Mouse (Mus musculus) MEL (cell line): ENCODE data around the gene Aff3. TPM values are rescaled to one million over a fixed set of nuclear protein-coding genes. Genes with fewer than 3 reads are reported as not detected.

Source experiments
- DNase-seq: peaks from one replicate; pipeline ENCODE4 v3.0.0; 2011; ENCODE audit warnings: low read depth, low spot score
- H3K27ac ChIP-seq: 2 replicates; pipeline ENCODE4 v1.5.1; 2012; ENCODE audit warnings: low read depth, mild to moderate bottlenecking, control low read depth, low read length, moderate library complexity; ENCODE audit not compliant: control insufficient read depth
- H3K27me3 ChIP-seq, 2 experiments: fragments of 150-350 bp in 1 of 2; sonication (generic) in 1 of 2; 2 replicates each; pipeline ENCODE4 v1.6.1; 2012; ENCODE audit warnings: low read length in 2 of 2, mild to moderate bottlenecking in 2 of 2, improper control_type of control experiment in 1 of 2, moderate library complexity in 1 of 2; ENCODE audit not compliant: insufficient read depth in 2 of 2, control insufficient read depth in 1 of 2
- H3K36me3 ChIP-seq, 2 experiments: 2 replicates each; pipeline ENCODE4 v1.6.1; 2012 to 2014; ENCODE audit warnings: low read length in 2 of 2, improper control_type of control experiment in 1 of 2, inconsistent platforms in 1 of 2, mild to moderate bottlenecking in 1 of 2; ENCODE audit not compliant: insufficient read depth in 2 of 2, control insufficient read depth in 1 of 2
- H3K4me1 ChIP-seq, 2 experiments: fragments of 150-350 bp in 1 of 2; sonication (generic) in 1 of 2; 2 replicates each; pipeline ENCODE4 v1.6.1; 2012; ENCODE audit warnings: low read length in 2 of 2, improper control_type of control experiment in 1 of 2, mild to moderate bottlenecking in 1 of 2; ENCODE audit not compliant: insufficient read depth in 2 of 2, control insufficient read depth in 1 of 2
- H3K4me3 ChIP-seq, 2 experiments: fragments of 150-350 bp in 1 of 2; sonication (generic) in 1 of 2; 2 replicates each; pipeline ENCODE4 v1.5.1; 2012; ENCODE audit warnings: low read depth in 2 of 2, low read length in 2 of 2, mild to moderate bottlenecking in 2 of 2, moderate library complexity in 2 of 2, control low read depth in 1 of 2, improper control_type of control experiment in 1 of 2; ENCODE audit not compliant: control insufficient read depth in 1 of 2, insufficient read depth in 1 of 2
- H3K79me2 ChIP-seq: 2 replicates; pipeline ENCODE4 v1.6.1; 2012; ENCODE audit warnings: mild to moderate bottlenecking, low read length, moderate library complexity; ENCODE audit not compliant: control insufficient read depth, poor library complexity, insufficient read depth
- H3K9ac ChIP-seq: 2 replicates; pipeline ENCODE4 v1.6.1; 2012; ENCODE audit warnings: low read depth, mild to moderate bottlenecking, control low read depth, low read length, moderate library complexity; ENCODE audit not compliant: control insufficient read depth, poor library complexity, severe bottlenecking
- H3K9me3 ChIP-seq: fragments of 150-350 bp; sonication (generic); replicated peaks from 2 replicates; pipeline ENCODE4 v1.6.1; 2012; ENCODE audit warnings: mild to moderate bottlenecking, low read length, improper control_type of control experiment, moderate library complexity; ENCODE audit not compliant: insufficient read depth
- BHLHE40 ChIP-seq: IDR thresholded peaks from 2 replicates; pipeline ENCODE4 v1.6.1; 2012; ENCODE audit warnings: low read depth, mild to moderate bottlenecking, inconsistent platforms, low read length, improper control_type of control experiment, borderline replicate concordance
- CHD1 ChIP-seq: IDR thresholded peaks from 2 replicates; pipeline ENCODE4 v1.6.1; 2012; ENCODE audit warnings: low read depth, mild to moderate bottlenecking, inconsistent platforms, low read length, improper control_type of control experiment
- CTCF ChIP-seq, 3 experiments: IDR thresholded peaks in 2 of 3; conservative IDR thresholded peaks in 1 of 3; 2 replicates each; pipeline ENCODE4 v1.5.1; 2011 to 2012; ENCODE audit warnings: low read length in 3 of 3, low read depth in 2 of 3, mild to moderate bottlenecking in 2 of 3, improper control_type of control experiment in 1 of 3, inconsistent platforms in 1 of 3, mixed read lengths in 1 of 3, moderate library complexity in 1 of 3; ENCODE audit not compliant: control insufficient read depth in 1 of 3, insufficient read depth in 1 of 3, poor library complexity in 1 of 3, severe bottlenecking in 1 of 3
- ELF1 ChIP-seq: IDR thresholded peaks from 2 replicates; pipeline ENCODE4 v1.6.1; 2014; ENCODE audit warnings: low read depth, mild to moderate bottlenecking, inconsistent platforms, low read length, improper control_type of control experiment, moderate library complexity
- EP300 ChIP-seq, 2 experiments: IDR thresholded peaks; 2 replicates each; pipeline ENCODE4 v1.6.1; 2011; ENCODE audit warnings: improper control_type of control experiment in 2 of 2, low read length in 2 of 2, low read depth in 1 of 2, mild to moderate bottlenecking in 1 of 2
- GATA1 ChIP-seq: IDR thresholded peaks from 2 replicates; pipeline ENCODE4 v1.6.1; 2011; ENCODE audit warnings: low read depth, low read length, improper control_type of control experiment
- HCFC1 ChIP-seq: IDR thresholded peaks from 2 replicates; pipeline ENCODE4 v1.6.1; 2012; ENCODE audit warnings: low read depth, mild to moderate bottlenecking, inconsistent platforms, low read length, improper control_type of control experiment, moderate library complexity
- JUND ChIP-seq: IDR thresholded peaks from 2 replicates; pipeline ENCODE4 v1.6.1; 2011; ENCODE audit warnings: low read depth, mild to moderate bottlenecking, improper control_type of control experiment, low read length
- KAT2A ChIP-seq: conservative IDR thresholded peaks from 2 replicates; pipeline ENCODE4 v1.6.1; 2012; ENCODE audit warnings: low read depth, low read length, improper control_type of control experiment, inconsistent platforms
- MAFK ChIP-seq: IDR thresholded peaks from 2 replicates; pipeline ENCODE4 v1.6.1; 2011; ENCODE audit warnings: low read depth, mild to moderate bottlenecking, low read length, improper control_type of control experiment, borderline replicate concordance
- MEF2A ChIP-seq: IDR thresholded peaks from 2 replicates; pipeline ENCODE4 v1.6.1; 2014; ENCODE audit warnings: low read depth, mild to moderate bottlenecking, inconsistent platforms, low read length, improper control_type of control experiment; ENCODE audit not compliant: poor library complexity, insufficient replicate concordance, severe bottlenecking; ENCODE audit errors: extremely low read depth
- MXI1 ChIP-seq: IDR thresholded peaks from 2 replicates; pipeline ENCODE4 v1.6.1; 2011; ENCODE audit warnings: mild to moderate bottlenecking, low read depth, low read length, improper control_type of control experiment
- NRF1 ChIP-seq: IDR thresholded peaks from 2 replicates; pipeline ENCODE4 v1.6.1; 2014; ENCODE audit warnings: low read depth, mild to moderate bottlenecking, inconsistent platforms, low read length, improper control_type of control experiment, moderate library complexity; ENCODE audit not compliant: poor library complexity, insufficient read depth, severe bottlenecking
- POLR2AphosphoS2 ChIP-seq: IDR thresholded peaks from 2 replicates; pipeline ENCODE4 v1.6.1; 2011; ENCODE audit warnings: low read length, improper control_type of control experiment
- RAD21 ChIP-seq: IDR thresholded peaks from 2 replicates; pipeline ENCODE4 v1.6.1; 2011; ENCODE audit warnings: mild to moderate bottlenecking, low read depth, low read length, improper control_type of control experiment
- RCOR1 ChIP-seq: IDR thresholded peaks from 2 replicates; pipeline ENCODE4 v1.6.1; 2012; ENCODE audit warnings: low read depth, mild to moderate bottlenecking, inconsistent platforms, low read length, improper control_type of control experiment
- SMC3 ChIP-seq: IDR thresholded peaks from 2 replicates; pipeline ENCODE4 v1.6.1; 2011; ENCODE audit warnings: low read depth, low read length, improper control_type of control experiment
- TBP ChIP-seq: IDR thresholded peaks from 2 replicates; pipeline ENCODE4 v1.8.0; 2011; ENCODE audit warnings: low read depth, low read length, improper control_type of control experiment
- TCF12 ChIP-seq: IDR thresholded peaks from 2 replicates; pipeline ENCODE4 v1.6.1; 2014; ENCODE audit warnings: low read depth, mild to moderate bottlenecking, inconsistent platforms, low read length, improper control_type of control experiment, moderate library complexity
- UBTF ChIP-seq: IDR thresholded peaks from 2 replicates; pipeline ENCODE4 v1.6.1; 2012; ENCODE audit warnings: low read depth, mild to moderate bottlenecking, inconsistent platforms, low read length, improper control_type of control experiment, moderate library complexity, borderline replicate concordance; ENCODE audit not compliant: insufficient read depth
- USF1 ChIP-seq: IDR thresholded peaks from 2 replicates; pipeline ENCODE4 v1.6.1; 2014; ENCODE audit warnings: low read depth, mild to moderate bottlenecking, inconsistent platforms, low read length, improper control_type of control experiment, moderate library complexity
- ZC3H11A ChIP-seq: IDR thresholded peaks from 2 replicates; pipeline ENCODE4 v1.6.1; 2012; ENCODE audit warnings: low read depth, mild to moderate bottlenecking, inconsistent platforms, low read length, improper control_type of control experiment
- ZMIZ1 ChIP-seq: IDR thresholded peaks from 2 replicates; pipeline ENCODE4 v1.6.1; 2012; ENCODE audit warnings: low read depth, mild to moderate bottlenecking, inconsistent platforms, low read length, improper control_type of control experiment, moderate library complexity
- ZNF384 ChIP-seq: IDR thresholded peaks from 2 replicates; pipeline ENCODE4 v1.6.1; 2012; ENCODE audit warnings: low read depth, mild to moderate bottlenecking, inconsistent platforms, low read length, improper control_type of control experiment
- polyA plus RNA-seq, 2 experiments: library from polyadenylated mRNA; stranded (reverse) in 1 of 2; unstranded in 1 of 2; fragments of >175 nt in 1 of 2; fragments of >200 nt in 1 of 2; gene quantifications; 2 replicates each; pipeline versions ENCODE4 v1.2.1 to v1.2.4; 2012; ENCODE audit warnings: low replicate concordance in 2 of 2, low read depth in 1 of 2; ENCODE audit not compliant: insufficient read length in 2 of 2, insufficient read depth in 1 of 2, missing spikeins in 1 of 2
- total RNA-seq: library from RNA; depleted of rRNA; stranded (reverse); fragments of 300-350 nt; gene quantifications from 2 replicates; pipeline ENCODE4 v1.2.3, GENCODE M21; 2012

The Aff3 gene
- total and polyA plus RNA-seq, 3 experiments, result 18.5 to 41.1 (median 25.4) TPM

DNA sequence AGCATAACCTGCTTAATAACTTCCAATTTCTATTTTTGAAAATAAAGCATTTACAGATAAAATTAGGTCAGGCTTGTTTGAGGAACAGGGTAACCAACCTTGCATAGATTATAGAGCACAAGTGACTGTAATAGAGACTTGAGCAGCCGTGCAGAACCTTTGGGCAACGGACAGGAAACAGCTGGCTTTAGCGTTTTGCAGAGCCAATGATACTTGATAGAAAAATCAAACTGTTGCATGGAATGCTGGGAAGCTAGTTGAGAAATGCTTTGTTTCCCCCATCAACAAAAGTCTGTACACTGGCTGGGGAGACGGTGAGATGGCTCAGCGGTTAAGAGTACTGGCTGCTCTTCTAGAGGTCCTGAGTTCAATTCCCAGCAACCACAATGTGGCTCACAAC, 514.7 kb downstream of the Aff3 start:
- Histone ChIP-seq H3K9ac (no peak overlapping the region), H3K9me3 (no peaks in the 10 kb centered on the region), H3K27me3 (peaks cover 2 to 6% of the 10 kb centered on the region in 2 experiments; a peak in 3 of 4 replicates), H3K27ac (no peak overlapping the region), H3K4me1 (no peaks in the 10 kb centered on the region), H3K4me3 (no peak overlapping the region), H3K36me3 (no peaks in the 10 kb centered on the region), H3K79me2 (no peaks in the 10 kb centered on the region)
- no peak for DNase-seq
- TF ChIP-seq ELF1, result no peak
- no peak for TF ChIP-seq RAD21
- TF ChIP-seq CTCF (IDR thresholded peaks at IDR 0.05 in 2 of 3, conservative IDR thresholded peaks at IDR 0.05 in 1 of 3; ENCODE audit: control insufficient read depth in 1 of 3, insufficient read depth in 1 of 3, low read depth in 2 of 3, low read length in 3 of 3, poor library complexity in 1 of 3, severe bottlenecking in 1 of 3), result no peak
- TF ChIP-seq KAT2A, result no peak
- no peak for TF ChIP-seq MXI1
- no peak for TF ChIP-seq HCFC1
- no peak for TF ChIP-seq EP300 (IDR thresholded peaks at IDR 0.05; ENCODE audit: low read depth in 1 of 2, low read length in 2 of 2)
- TF ChIP-seq MEF2A, result no peak
- no peak for TF ChIP-seq UBTF
- TF ChIP-seq BHLHE40, result no peak
- no peak for TF ChIP-seq RCOR1
- no peak for TF ChIP-seq POLR2AphosphoS2
- TF ChIP-seq ZMIZ1, result no peak
- no peak for TF ChIP-seq TCF12
- no peak for TF ChIP-seq ZNF384

DNA sequence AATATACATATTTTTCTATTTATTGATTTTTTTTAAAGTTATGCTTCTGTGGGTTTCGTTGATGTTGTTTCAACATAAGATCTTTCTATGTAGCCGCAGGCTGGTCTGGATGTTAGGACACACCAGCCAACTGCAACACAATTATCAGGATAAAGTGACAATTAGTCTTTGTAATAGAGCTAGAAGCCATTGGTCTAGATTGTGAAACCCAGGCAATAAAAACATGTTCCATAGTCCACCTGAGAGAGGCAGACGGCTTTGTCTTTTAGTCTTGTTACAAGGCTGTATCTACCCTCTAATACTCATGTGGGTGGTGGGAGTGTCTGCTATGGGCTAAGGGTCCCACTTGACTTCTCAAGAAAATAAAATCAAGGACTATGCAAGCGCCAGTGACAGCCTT, 518.7 kb downstream of the Aff3 start:
- Histone ChIP-seq H3K4me1 (no peaks in the 10 kb centered on the region), H3K79me2 (no peaks in the 10 kb centered on the region), H3K36me3 (no peaks in the 10 kb centered on the region), H3K9ac (no peak overlapping the region), H3K27ac (no peak overlapping the region)
- no peak for DNase-seq
- no peak for TF ChIP-seq CHD1
- TF ChIP-seq GATA1, result no peak
- no peak for TF ChIP-seq RAD21
- no peak for TF ChIP-seq USF1
- TF ChIP-seq ZNF384, result no peak
- no peak for TF ChIP-seq ZC3H11A
- TF ChIP-seq MXI1, result no peak
- no peak for TF ChIP-seq MAFK
- TF ChIP-seq HCFC1, result no peak
- no peak for TF ChIP-seq SMC3
- TF ChIP-seq NRF1, result no peak
- no peak for TF ChIP-seq TBP
- TF ChIP-seq TCF12, result no peak
- TF ChIP-seq JUND, result no peak
- TF ChIP-seq, all 39 proteins: peak for 0
- Histone ChIP-seq H3K4me3 (no peak overlapping the region), H3K27me3 (peaks cover 5 to 6% of the 10 kb centered on the region in 2 experiments), H3K9me3 (no peaks in the 10 kb centered on the region)
